Mouse (Mus musculus) kidney, adult 2 months (tissue): ENCODE measurements around the gene Phrf1.

Experiments used
- CTCF ChIP-seq: fragments of 200-500 bp; conservative IDR thresholded peaks from 2 replicates; pipeline ENCODE4 v1.5.1; 2011; ENCODE audit warnings: low read depth, mild to moderate bottlenecking, control low read depth, low read length, moderate library complexity, mixed read lengths; ENCODE audit not compliant: insufficient read depth, insufficient read length
- POLR2A ChIP-seq: fragments of 200-500 bp; IDR thresholded peaks from one replicate; pipeline ENCODE4 v1.6.1; 2011; ENCODE audit warnings: low read depth, low read length, control low read depth

DNA sequence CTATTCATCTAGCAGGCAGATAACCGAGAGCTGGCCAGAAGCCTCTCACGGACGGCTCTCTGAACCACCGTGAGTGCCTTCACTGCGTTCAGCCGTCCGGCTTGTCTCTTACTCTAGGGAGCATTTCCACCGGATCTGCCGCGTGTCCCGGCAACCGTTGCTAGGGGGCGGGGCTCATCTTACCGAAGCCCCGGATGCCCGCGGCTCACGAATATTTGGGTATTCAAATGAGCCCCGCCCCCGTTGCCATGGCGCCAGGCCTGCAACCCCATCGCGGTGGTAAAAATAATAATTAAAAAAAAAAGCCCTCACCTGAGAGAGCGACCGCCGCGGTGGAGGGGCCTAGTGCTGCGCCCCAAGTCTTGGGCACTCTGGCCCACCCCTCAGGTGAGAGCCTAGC, 33.8 kb upstream of the Phrf1 start:
- TF ChIP-seq POLR2A (no peak), CTCF (no peak)
